Mouse (Mus musculus) liver, embryonic 14.5 days (tissue): ENCODE data around the gene Plppr1. TPM values are rescaled to one million over a fixed set of nuclear protein-coding genes. Genes with fewer than 3 reads are reported as not detected.

Experiments used
- ATAC-seq: fragments of 200-750 bp; cut with Nextera tagmentation; 2 replicates; pipeline ENCODE4 v1.8.0; 2017; ENCODE audit warnings: moderate number of reproducible peaks, mild to moderate bottlenecking, moderate library complexity; ENCODE audit not compliant: insufficient read depth
- DNase-seq, 3 experiments: peaks; one replicate each; pipeline ENCODE4 v3.0.0-alpha.2; 2012 to 2013; ENCODE audit warnings: low read depth in 3 of 3, low spot score in 3 of 3
- H3K27ac ChIP-seq: fragments of 300-500 bp; sonication (generic); 2 replicates; pipeline ENCODE4 v1.5.1; 2014; ENCODE audit warnings: moderate library complexity, mild to moderate bottlenecking, control low read depth, inconsistent platforms
- H3K27me3 ChIP-seq: fragments of 300-500 bp; sonication (generic); 2 replicates; pipeline ENCODE4 v1.6.1; 2014; ENCODE audit warnings: mild to moderate bottlenecking, low read length, moderate library complexity; ENCODE audit not compliant: control insufficient read depth, insufficient read depth
- H3K36me3 ChIP-seq: fragments of 300-500 bp; sonication (generic); replicated peaks from 2 replicates; pipeline ENCODE4 v1.6.1; 2014; ENCODE audit warnings: low read depth; ENCODE audit not compliant: control insufficient read depth, insufficient read depth
- H3K4me1 ChIP-seq, 2 experiments: fragments of 200-500 bp in 1 of 2; fragments of 300-500 bp in 1 of 2; sonication (generic) in 1 of 2; replicated peaks; 2 replicates each; pipeline ENCODE4 v1.6.1; 2012 to 2014; ENCODE audit warnings: antibody characterized with exemption in 1 of 2, inconsistent platforms in 1 of 2, low read length in 1 of 2; ENCODE audit not compliant: control insufficient read depth in 2 of 2, insufficient read depth in 2 of 2
- H3K4me2 ChIP-seq: fragments of 300-500 bp; sonication (generic); 2 replicates; pipeline ENCODE4 v1.6.1; 2014; ENCODE audit warnings: low read depth, mild to moderate bottlenecking, control low read depth, moderate library complexity
- H3K4me3 ChIP-seq, 2 experiments: fragments of 200-500 bp in 1 of 2; fragments of 300-500 bp in 1 of 2; sonication (generic) in 1 of 2; 2 replicates each; pipeline ENCODE4 v1.5.1; 2012 to 2014; ENCODE audit warnings: low read depth in 2 of 2, low read length in 2 of 2, mild to moderate bottlenecking in 2 of 2, control low read depth in 1 of 2, inconsistent platforms in 1 of 2, moderate library complexity in 1 of 2; ENCODE audit not compliant: insufficient read depth in 1 of 2
- H3K9ac ChIP-seq: fragments of 300-500 bp; sonication (generic); replicated peaks from 2 replicates; pipeline ENCODE4 v1.6.1; 2014; ENCODE audit warnings: mild to moderate bottlenecking, control low read depth, moderate library complexity
- H3K9me3 ChIP-seq: fragments of 300-500 bp; sonication (generic); 2 replicates; pipeline ENCODE4 v1.6.1; 2016; ENCODE audit warnings: low read length, mixed read lengths; ENCODE audit not compliant: control insufficient read depth
- CTCF ChIP-seq: IDR thresholded peaks from 2 replicates; pipeline ENCODE4 v1.5.1; 2016; ENCODE audit warnings: antibody characterized with exemption, low read depth, control low read depth
- EP300 ChIP-seq: IDR thresholded peaks from 2 replicates; pipeline ENCODE4 v1.6.1; 2016; ENCODE audit warnings: antibody characterized with exemption, low read depth
- WGBS: fragments of 180-500 bp; shearing (Covaris S2); extraction: QIAGEN DNeasy Blood & Tissue Kit; methylation state at CpG from one replicate; pipeline ENCODE4 v1.1.7; 2014; ENCODE audit not compliant: insufficient replicate concordance; 5-methylcytosine and 5-hydroxymethylcytosine counted together
- polyA plus RNA-seq, 2 experiments: library from polyadenylated mRNA; depleted of rRNA in 1 of 2; stranded (reverse) in 1 of 2; unstranded in 1 of 2; fragments of >200 nt; fragmentation: Nextera tagmentation in 1 of 2; extraction: Ambion mirVana in 1 of 2; gene quantifications; 2 replicates each; pipeline versions ENCODE4 v1.2.1 to v1.2.3; 2012 to 2014

The Plppr1 gene
- polyA plus RNA-seq, 2 experiments: 0.11 to 0.34 TPM

DNA sequence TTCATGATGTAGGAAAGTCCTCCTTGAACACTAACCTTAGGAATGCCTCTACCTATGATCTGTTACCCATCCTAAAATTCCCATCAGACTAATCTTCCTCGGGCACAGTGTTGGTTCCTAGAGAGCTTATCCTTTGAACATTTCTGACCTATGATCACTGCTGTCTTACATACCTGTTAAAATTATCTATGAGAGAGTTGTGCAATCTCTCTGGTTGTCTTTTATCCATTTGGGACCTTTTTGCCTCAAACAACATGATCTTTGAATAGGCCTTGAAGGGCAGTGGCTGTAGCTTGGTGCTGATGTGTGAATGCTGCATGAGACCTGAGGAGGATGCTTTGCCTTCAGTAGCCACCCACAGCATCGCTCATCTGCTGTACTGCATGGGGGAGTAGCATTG, 119.0 kb downstream of the Plppr1 start:
- no peak overlapping the region for H3K4me3 ChIP-seq
- no peaks in the 10 kb centered on the region for H3K9me3 ChIP-seq
- no peak overlapping the region for H3K27ac ChIP-seq
- H3K4me2 ChIP-seq: no peak overlapping the region
- no peak overlapping the region for H3K9ac ChIP-seq
- no peaks in the 10 kb centered on the region for H3K27me3 ChIP-seq
- H3K36me3 ChIP-seq: no peaks in the 10 kb centered on the region
- H3K4me1 ChIP-seq: peaks cover 0 to 2% of the 10 kb centered on the region in 2 experiments; a peak in 2 of 4 replicates
- ATAC-seq (no peak), DNase-seq (no peak)
- no peak for TF ChIP-seq EP300
- no peak for TF ChIP-seq CTCF
- 54% methylated on average over 2 of the region's 2 CpGs for WGBS

DNA sequence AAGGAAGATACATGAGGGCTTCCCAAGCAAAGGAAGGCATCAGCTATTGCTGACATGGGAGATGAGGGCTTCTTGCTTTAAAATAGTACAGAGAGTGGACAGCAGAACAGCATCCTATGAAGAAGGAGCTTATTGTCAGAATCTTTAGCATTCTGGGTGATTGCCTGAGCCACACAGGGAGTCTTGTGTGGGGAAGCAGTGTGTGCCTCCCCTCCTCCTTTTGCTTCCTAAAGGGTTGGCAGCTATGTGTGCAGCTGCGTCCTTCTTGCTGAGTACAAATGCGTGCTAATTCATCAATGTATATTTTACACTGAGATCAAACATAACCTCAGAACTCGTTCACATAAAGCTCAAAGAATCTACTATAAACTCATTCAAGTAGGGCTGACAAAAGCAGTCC, 119.8 kb downstream of the Plppr1 start:
- Histone ChIP-seq H3K27me3 (no peaks in the 10 kb centered on the region), H3K9me3 (no peaks in the 10 kb centered on the region), H3K36me3 (no peaks in the 10 kb centered on the region), H3K4me1 (peaks cover 0 to 2% of the 10 kb centered on the region in 2 experiments; a peak in 2 of 4 replicates), H3K4me2 (no peak overlapping the region), H3K4me3 (no peak overlapping the region), H3K27ac (no peak overlapping the region), H3K9ac (no peak overlapping the region)
- no peak for ATAC-seq
- no peak for DNase-seq
- 49% methylated on average over 3 of the region's 3 CpGs for WGBS
- TF ChIP-seq EP300 (no peak), CTCF (no peak)

DNA sequence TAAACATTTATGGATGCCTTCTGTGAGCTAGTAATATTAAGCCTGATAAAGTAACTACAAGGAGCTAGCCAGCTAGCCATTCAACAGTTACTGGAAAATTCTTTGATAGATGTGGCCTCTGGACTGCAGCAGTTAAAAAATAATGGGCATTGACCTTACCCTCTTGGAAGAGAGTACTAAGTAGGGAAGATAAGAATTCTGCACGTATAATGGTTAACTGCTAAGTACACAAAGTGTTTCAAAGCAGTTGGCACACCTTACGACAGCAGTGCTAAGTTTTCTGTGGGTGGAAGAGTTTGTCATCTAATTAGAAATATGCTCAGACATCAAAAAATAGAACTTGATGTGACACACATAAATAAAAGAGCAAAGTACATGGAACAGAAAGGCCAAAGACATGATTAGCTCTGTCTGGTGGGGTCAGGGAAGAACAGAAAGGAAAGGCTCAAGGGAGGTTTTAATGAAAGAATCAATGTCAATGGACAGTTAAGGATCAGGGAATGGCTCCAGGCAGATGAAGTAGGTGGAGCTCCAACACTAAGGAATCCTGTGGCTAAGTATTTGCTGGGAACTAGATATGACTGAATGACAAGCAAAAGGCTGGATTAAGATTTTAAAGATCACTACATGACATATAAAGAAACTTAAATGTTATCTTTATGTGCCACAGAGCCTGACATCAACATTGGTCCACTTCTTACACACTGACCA, 120.6 kb downstream of the Plppr1 start:
- no peak overlapping the region for H3K27ac ChIP-seq
- WGBS: 34% methylated on average over 2 of the region's 2 CpGs
- TF ChIP-seq CTCF (no peak), EP300 (no peak)
- no peak overlapping the region for H3K4me2 ChIP-seq
- no peak overlapping the region for H3K9ac ChIP-seq
- H3K27me3 ChIP-seq: no peaks in the 10 kb centered on the region
- H3K4me3 ChIP-seq: no peak overlapping the region
- no peak for ATAC-seq
- peaks cover 0 to 2% of the 10 kb centered on the region in 2 experiments; a peak in 2 of 4 replicates for H3K4me1 ChIP-seq
- H3K9me3 ChIP-seq: no peaks in the 10 kb centered on the region
- no peak for DNase-seq
- H3K36me3 ChIP-seq: no peaks in the 10 kb centered on the region

DNA sequence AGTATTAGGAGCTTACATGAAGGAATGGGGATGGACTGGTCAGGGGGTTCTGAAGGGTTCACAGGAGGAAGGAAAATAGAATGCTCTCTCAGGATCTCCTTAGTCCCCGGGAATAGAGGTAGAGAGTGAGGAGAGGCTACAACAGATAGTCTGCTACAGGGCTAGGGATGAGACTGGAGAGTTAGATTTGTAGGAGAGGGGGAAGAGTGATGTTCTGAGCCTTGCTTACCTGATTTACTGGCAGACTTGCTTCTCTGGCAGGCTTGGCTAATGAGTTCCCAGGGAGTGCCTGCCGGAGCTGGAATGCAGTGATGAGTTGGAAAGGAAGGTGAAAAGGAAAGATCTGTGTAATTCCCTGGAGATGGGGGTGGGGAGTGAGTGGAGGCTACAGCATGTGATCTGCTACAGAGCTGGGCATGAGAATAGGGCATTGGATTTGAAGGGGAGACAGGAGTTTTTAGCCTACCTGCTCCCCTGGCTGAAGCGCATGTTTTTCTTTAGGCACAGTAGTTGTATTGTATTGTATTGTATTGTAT, 131.0 kb downstream of the Plppr1 start:
- no peak for DNase-seq
- Histone ChIP-seq H3K4me1 (no peaks in the 10 kb centered on the region), H3K36me3 (no peaks in the 10 kb centered on the region), H3K9ac (no peak overlapping the region), H3K4me2 (no peak overlapping the region), H3K9me3 (no peaks in the 10 kb centered on the region), H3K27ac (no peak overlapping the region), H3K4me3 (no peak overlapping the region), H3K27me3 (no peaks in the 10 kb centered on the region)
- TF ChIP-seq CTCF: no peak
- WGBS: 53% methylated on average over 3 of the region's 3 CpGs
- ATAC-seq: no peak

DNA sequence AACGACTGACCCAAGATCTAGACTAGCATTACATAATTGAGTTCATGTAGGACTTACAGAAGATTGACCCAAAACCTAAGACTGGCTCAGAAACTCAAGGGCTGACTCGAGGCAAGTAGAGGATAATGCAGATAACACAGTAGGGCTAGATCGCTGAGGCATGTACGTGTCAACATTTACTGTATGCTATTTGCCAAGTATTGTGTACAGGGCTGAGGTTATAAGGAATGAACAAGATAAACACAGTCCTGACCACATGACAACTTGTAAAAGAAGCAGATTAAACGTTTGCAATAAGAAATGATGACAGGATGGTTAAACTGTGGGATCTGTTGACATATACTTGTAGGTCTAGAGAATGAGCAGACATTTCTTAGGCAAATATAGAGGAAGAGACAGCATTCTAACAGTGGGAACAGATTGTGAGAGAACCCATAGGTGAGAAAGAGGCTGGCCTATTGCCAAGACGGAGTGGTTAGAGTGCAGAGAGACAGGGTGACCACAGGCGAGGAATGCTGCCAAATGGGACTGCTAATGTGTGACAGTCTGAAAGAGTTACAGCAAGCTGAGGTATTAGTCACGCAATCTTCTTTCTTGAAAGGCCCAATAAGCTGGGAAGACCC, 138.2 kb downstream of the Plppr1 start:
- no peaks in the 10 kb centered on the region for H3K9me3 ChIP-seq
- H3K27me3 ChIP-seq: no peaks in the 10 kb centered on the region
- DNase-seq (no peak), ATAC-seq (no peak)
- H3K36me3 ChIP-seq: no peaks in the 10 kb centered on the region
- no peaks in the 10 kb centered on the region for H3K4me1 ChIP-seq
- H3K4me2 ChIP-seq: no peak overlapping the region
- no peak overlapping the region for H3K4me3 ChIP-seq
- TF ChIP-seq CTCF (no peak), EP300 (no peak)
- no peak overlapping the region for H3K27ac ChIP-seq
- 44% methylated on average over 8 of the region's 8 CpGs for WGBS
- H3K9ac ChIP-seq: no peak overlapping the region
